Mouse (Mus musculus): ENCODE results near the gene Il17d.

Gene Il17d

GRCm38 (mm10) chr14:57535646-57536045 lies 11.1 kb downstream of the Il17d start:
- no peak for DNase-seq (ENCODE audit: low spot score)

DNA sequence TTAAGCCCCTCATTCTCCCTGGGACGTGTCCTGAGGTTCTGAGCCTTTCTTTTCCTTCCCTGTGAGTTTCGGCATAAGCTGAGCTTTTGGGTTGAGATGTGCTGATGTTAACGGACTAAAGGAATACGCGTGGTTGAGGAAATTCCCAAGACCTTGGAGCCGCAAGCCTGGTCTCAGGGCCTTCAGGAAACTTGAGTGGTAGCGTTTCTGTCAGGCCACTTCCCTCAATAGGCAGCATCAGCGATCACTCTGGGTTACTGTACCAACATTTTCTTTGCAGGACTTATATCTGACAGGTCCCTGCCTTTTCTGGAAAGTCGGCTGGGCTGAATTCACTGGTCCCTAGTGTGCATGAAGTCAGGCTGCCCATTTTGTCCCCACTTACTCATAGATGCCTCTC lies 12.2 kb downstream of the Il17d start:
- DNase-seq (ENCODE audit: low spot score): no peak

GRCm38 (mm10) chr14:57537261-57538015 lies 12.9 kb downstream of the Il17d start:
- no peak for DNase-seq (ENCODE audit: low spot score)

GRCm38 (mm10) chr14:57540683-57541082 lies 16.1 kb downstream of the Il17d start:
- DNase-seq (ENCODE audit: low spot score): no peak

- DNase-seq (ENCODE audit: low spot score): no peak
Measured at GRCm38 (mm10) chr14:57542231-57542630, 17.7 kb downstream of the Il17d start.

GRCm38 (mm10) chr14:57543420-57544039 lies 19.0 kb downstream of the Il17d start:
- no peak for DNase-seq (ENCODE audit: low spot score)

- DNase-seq (ENCODE audit: low spot score): no peak
Measured at GRCm38 (mm10) chr14:57545526-57545925, 20.9 kb downstream of the Il17d start.

DNA sequence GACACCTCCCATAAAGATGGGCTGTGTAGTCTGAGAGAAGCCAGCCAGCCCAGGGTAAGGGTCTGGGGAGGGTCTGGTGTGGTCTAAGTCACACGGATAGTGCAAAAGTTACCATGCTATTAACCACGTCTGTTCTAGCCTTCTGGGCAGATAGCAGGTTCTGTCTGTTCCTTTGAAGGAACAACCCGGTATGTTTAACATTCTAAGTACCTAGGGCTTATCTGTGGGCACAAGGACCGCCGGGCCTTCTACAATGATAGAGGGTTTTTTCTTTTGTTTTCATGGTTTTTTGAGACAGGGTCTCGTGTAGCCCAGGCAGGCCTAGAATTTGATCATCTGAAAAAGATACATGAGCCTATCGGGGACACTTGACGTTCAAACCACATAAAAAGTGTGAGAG lies 21.6 kb downstream of the Il17d start:
- no peak for DNase-seq (ENCODE audit: low spot score)

- DNase-seq (ENCODE audit: low spot score): no peak
Measured at GRCm38 (mm10) chr14:57546557-57547021, 22.0 kb downstream of the Il17d start.

- DNase-seq (ENCODE audit: low spot score): no peak
Measured at GRCm38 (mm10) chr14:57547062-57547461, 22.5 kb downstream of the Il17d start.

- DNase-seq (ENCODE audit: low spot score): no peak
Measured at GRCm38 (mm10) chr14:57552945-57553344, 28.4 kb downstream of the Il17d start.

- DNase-seq (ENCODE audit: low spot score): no peak
Measured at GRCm38 (mm10) chr14:57554434-57554833, 29.9 kb downstream of the Il17d start.

GRCm38 (mm10) chr14:57555471-57556070 lies 31.0 kb downstream of the Il17d start:
- no peak for DNase-seq (ENCODE audit: low spot score)

- DNase-seq (ENCODE audit: low spot score): no peak
Measured at GRCm38 (mm10) chr14:57556922-57557321, 32.3 kb downstream of the Il17d start.

GRCm38 (mm10) chr14:57565626-57566025 lies 41.0 kb downstream of the Il17d start:
- no peak for DNase-seq (ENCODE audit: low spot score)

- DNase-seq (ENCODE audit: low spot score): peak; percentile 93
Measured at GRCm38 (mm10) chr14:57571155-57572133, 46.9 kb downstream of the Il17d start, which contains the start of gene Eef1akmt1. Gene Eef1akmt1, minus strand, starts transcription at chr14:57571612.

DNA sequence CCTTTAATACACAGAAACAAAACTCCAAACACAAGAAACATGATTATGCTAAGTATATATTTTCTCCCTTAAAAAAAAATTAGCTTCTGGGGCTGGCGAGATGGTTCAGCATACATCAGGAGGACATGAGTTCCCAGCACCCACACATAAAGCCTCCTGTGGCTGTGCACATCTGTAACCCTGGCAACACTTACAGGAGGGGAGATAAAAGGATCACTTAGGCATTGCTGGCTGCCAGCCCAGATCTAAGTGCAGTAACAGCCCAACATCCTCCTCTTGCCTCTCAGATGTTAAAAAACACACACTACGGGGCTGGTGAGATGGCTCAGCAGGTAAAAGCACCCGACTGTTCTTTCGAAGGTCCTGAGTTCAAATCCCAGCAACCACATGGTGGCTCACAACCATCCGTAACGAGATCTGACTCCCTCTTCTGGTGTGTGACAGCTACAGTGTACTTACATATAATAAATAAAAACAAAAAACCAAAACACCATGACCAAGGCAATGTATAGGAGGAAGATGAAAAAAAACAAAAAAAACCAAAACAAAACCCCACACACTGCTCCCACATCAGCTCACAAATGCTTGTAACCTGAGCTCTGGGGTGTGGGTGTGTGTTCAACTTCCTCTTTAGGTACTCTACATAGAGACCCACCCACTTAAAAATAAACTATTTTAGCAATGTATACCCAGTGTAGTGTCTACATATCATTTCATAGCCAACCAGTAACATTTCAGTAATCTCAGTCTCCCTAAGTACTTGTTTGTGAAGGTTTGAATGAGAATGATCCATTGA lies 50.4 kb downstream of the Il17d start:
- no peak for DNase-seq (ENCODE audit: low spot score)

- no peak for DNase-seq (ENCODE audit: low spot score)
Measured at GRCm38 (mm10) chr14:57576364-57577060, 51.9 kb downstream of the Il17d start.

DNA sequence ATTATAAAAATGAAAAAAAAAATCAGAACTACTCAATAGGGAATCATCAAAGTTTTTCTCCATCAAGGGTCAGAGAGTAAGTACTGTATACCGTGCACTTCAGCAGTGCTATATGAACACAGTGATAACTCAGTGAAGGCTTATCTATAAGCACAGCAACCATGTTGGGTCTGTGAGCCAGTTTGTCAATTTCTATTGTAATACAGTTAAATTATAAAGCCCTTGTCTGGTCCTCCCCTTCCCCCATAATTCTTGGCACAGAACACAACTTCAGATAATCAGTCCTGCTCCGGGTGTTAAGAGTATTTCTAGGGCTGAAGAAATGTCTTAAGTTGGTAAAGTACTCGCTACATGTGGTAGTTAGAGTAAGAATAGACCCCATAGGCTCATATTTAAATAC lies 67.3 kb downstream of the Il17d start:
- DNase-seq (ENCODE audit: low spot score): no peak
